Mouse (Mus musculus) liver, adult 2 months (tissue): ENCODE measurements around the gene Olfr569.

Source experiments
- CTCF ChIP-seq: fragments of 200-500 bp; IDR thresholded peaks from 2 replicates; pipeline ENCODE4 v1.5.1; 2011; ENCODE audit warnings: low read depth, low read length, control low read depth
- POLR2A ChIP-seq: fragments of 200-500 bp; IDR thresholded peaks from 2 replicates; pipeline ENCODE4 v1.6.1; 2011; ENCODE audit warnings: low read length, control low read depth; ENCODE audit not compliant: insufficient read depth; ENCODE audit errors: extremely low read depth

- TF ChIP-seq CTCF (no peak), POLR2A (no peak)
Observed at GRCm38 (mm10) chr7:102919632-102920031, 28.9 kb upstream of the Olfr569 start.
